Mouse (Mus musculus) limb, embryonic 15.5 days (tissue): ENCODE results near the gene Rcn3. TPM values are rescaled to one million over a fixed set of nuclear protein-coding genes. Genes with fewer than 3 reads are reported as not detected.
"Not testable (repeated sequence)": the region's sequence is repeated elsewhere in the genome, so short reads cannot be mapped to it uniquely, and the experiment has no call there.

ENCODE experiments used
- ATAC-seq: fragments of 200-750 bp; cut with Nextera tagmentation; 2 replicates; pipeline ENCODE4 v1.8.0; 2017; ENCODE audit warnings: low read depth, moderate TSS enrichment; ENCODE audit not compliant: insufficient number of reproducible peaks, low FRiP score, low TSS enrichment
- H3K27ac ChIP-seq: fragments of 300-500 bp; sonication (generic); 2 replicates; pipeline ENCODE4 v1.5.1; 2015; ENCODE audit warnings: moderate library complexity, mild to moderate bottlenecking, inconsistent platforms
- H3K27me3 ChIP-seq: fragments of 300-500 bp; sonication (generic); 2 replicates; pipeline ENCODE4 v1.6.1; 2015; ENCODE audit warnings: inconsistent platforms
- H3K36me3 ChIP-seq: fragments of 300-500 bp; sonication (generic); 2 replicates; pipeline ENCODE4 v1.6.1; 2015; ENCODE audit warnings: inconsistent platforms
- H3K4me1 ChIP-seq: fragments of 300-500 bp; sonication (generic); 2 replicates; pipeline ENCODE4 v1.6.1; 2015; ENCODE audit warnings: inconsistent platforms
- H3K4me2 ChIP-seq: fragments of 300-500 bp; sonication (generic); 2 replicates; pipeline ENCODE4 v1.6.1; 2015; ENCODE audit warnings: mild to moderate bottlenecking, inconsistent platforms
- H3K4me3 ChIP-seq: fragments of 300-500 bp; sonication (generic); 2 replicates; pipeline ENCODE4 v1.5.1; 2015; ENCODE audit warnings: mild to moderate bottlenecking, inconsistent platforms
- H3K9ac ChIP-seq: fragments of 300-500 bp; sonication (generic); 2 replicates; pipeline ENCODE4 v1.6.1; 2015; ENCODE audit warnings: inconsistent platforms
- H3K9me3 ChIP-seq: fragments of 300-500 bp; sonication (generic); 2 replicates; pipeline ENCODE4 v1.6.1; 2016; ENCODE audit warnings: inconsistent platforms
- WGBS: fragments of 180-500 bp; shearing (Covaris S2); methylation state at CpG from one replicate; pipeline ENCODE4 v1.1.7; 2015; 5-methylcytosine and 5-hydroxymethylcytosine counted together
- polyA plus RNA-seq: library from polyadenylated mRNA; unstranded; fragments of >200 nt; fragmentation: Nextera tagmentation; extraction: Ambion mirVana; gene quantifications from 2 replicates; pipeline ENCODE4 v1.2.1, GENCODE M21; 2015

Rcn3 gene
- polyA plus RNA-seq, 1 experiment from 2014 or later = 653 TPM

- Histone ChIP-seq H3K4me3 (peak overlapping the region; percentile 90), H3K4me2 (peak overlapping the region; percentile 60), H3K4me1 (peaks cover 40% of the 10 kb centered on the region), H3K9me3 (no peaks in the 10 kb centered on the region), H3K27ac (peak overlapping the region; percentile 90), H3K27me3 (no peaks in the 10 kb centered on the region), H3K9ac (no peak overlapping the region), H3K36me3 (peaks cover 26% of the 10 kb centered on the region)
- 65% methylated on average over 15 of the region's 15 CpGs for WGBS
- ATAC-seq = no peak
These were observed 37.9 kb upstream of the Rcn3 start for GRCm38 (mm10) chr7:45129776-45130512.

- peaks cover 26% of the 10 kb centered on the region for H3K36me3 ChIP-seq
- H3K27ac ChIP-seq = peak overlapping the region; percentile 90
- under 1% methylated on average over 17 of the region's 17 CpGs for WGBS
- peak overlapping the region; percentile 60 for H3K4me2 ChIP-seq
- peak overlapping the region; percentile 53 for H3K9ac ChIP-seq
- peaks cover 38% of the 10 kb centered on the region for H3K4me1 ChIP-seq
- no peak for ATAC-seq
- peak overlapping the region; percentile 90 for H3K4me3 ChIP-seq
- no peaks in the 10 kb centered on the region for H3K27me3 ChIP-seq
- no peaks in the 10 kb centered on the region for H3K9me3 ChIP-seq
These were observed 37.3 kb upstream of the Rcn3 start for GRCm38 (mm10) chr7:45129318-45129717.

- H3K4me3 ChIP-seq = peak within 1 kb of the TSS; percentile 90
- peak within 1 kb of the TSS; percentile 91 for H3K27ac ChIP-seq
- peak within 1 kb of the TSS; percentile 96 for H3K9ac ChIP-seq
- H3K4me2 ChIP-seq = peak within 1 kb of the TSS; percentile 69
- peaks cover 38% of the 10 kb centered on the region for H3K4me1 ChIP-seq
- peaks cover 26% of the 10 kb centered on the region for H3K36me3 ChIP-seq
- ATAC-seq = peak; percentile 94
- WGBS = under 1% methylated on average over 48 of the region's 48 CpGs
- no peaks in the 10 kb centered on the region for H3K9me3 ChIP-seq
- H3K27me3 ChIP-seq = no peaks in the 10 kb centered on the region
These were observed 36.7 kb upstream of the Rcn3 start, which contains the start of gene Rpl13a for GRCm38 (mm10) chr7:45128624-45129246. Rpl13a (minus strand) TSS chr7:45128761.

- WGBS = 1% methylated on average over 6 of the region's 6 CpGs
- ATAC-seq = no peak
These were observed 35.7 kb upstream of the Rcn3 start for GRCm38 (mm10) chr7:45127700-45128224.

GRCm38 (mm10) chr7:45126844-45127699, 35.1 kb upstream of the Rcn3 start:
- Histone ChIP-seq H3K4me1 (peaks cover 51% of the 10 kb centered on the region), H3K4me3 (peak overlapping the region; percentile 90), H3K9ac (peak overlapping the region; percentile 96), H3K9me3 (no peaks in the 10 kb centered on the region), H3K27ac (peak overlapping the region; percentile 91), H3K36me3 (peaks cover 37% of the 10 kb centered on the region), H3K4me2 (peak overlapping the region; percentile 69), H3K27me3 (no peaks in the 10 kb centered on the region)
- WGBS = 34% methylated on average over 21 of the region's 21 CpGs
- ATAC-seq = no peak

More at GRCm38 (mm10) chr7:45127700-45128224, 35.7 kb upstream of the Rcn3 start:
- no peaks in the 10 kb centered on the region for H3K27me3 ChIP-seq
- H3K27ac ChIP-seq = peak overlapping the region; percentile 91
- H3K4me3 ChIP-seq = peak overlapping the region; percentile 90
- no peaks in the 10 kb centered on the region for H3K9me3 ChIP-seq
- H3K4me2 ChIP-seq = peak overlapping the region; percentile 69
- H3K4me1 ChIP-seq = peaks cover 45% of the 10 kb centered on the region
- peak overlapping the region; percentile 96 for H3K9ac ChIP-seq
- peaks cover 31% of the 10 kb centered on the region for H3K36me3 ChIP-seq

DNA sequence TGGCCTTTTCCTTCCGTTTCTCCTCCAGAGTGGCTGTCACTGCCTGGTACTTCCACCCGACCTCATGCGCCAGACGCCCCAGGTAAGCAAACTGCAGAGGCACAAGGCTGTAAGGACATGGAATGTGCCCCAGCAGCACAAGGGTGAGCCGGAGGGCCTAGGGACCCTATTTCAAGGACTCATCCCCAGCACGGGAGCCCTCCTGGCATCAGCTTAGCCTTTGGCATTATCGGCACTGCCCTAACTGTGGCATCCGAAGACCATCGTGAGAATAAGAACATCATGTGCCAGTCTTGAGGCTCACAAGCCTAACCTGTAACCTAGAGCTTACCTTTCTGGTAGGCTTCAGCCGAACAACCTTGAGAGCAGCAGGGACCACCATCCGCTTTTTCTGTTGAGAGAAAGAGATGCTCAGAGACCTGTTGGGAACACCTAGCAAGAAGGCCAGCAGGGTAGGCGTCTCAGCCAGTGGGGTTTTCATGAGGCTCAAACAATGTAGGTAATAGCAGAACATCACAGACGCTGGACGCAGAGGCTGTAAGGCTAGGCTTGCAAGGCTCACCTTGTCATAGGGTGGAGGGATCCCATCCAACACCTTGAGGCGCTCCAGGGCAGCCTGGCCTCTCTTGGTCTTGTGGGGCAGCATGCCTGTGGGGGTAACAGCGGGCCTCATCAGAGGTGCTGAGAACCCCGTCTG, 34.3 kb upstream of the Rcn3 start:
- peak overlapping the region; percentile 69 for H3K4me2 ChIP-seq
- ATAC-seq = no peak
- 70% methylated on average over 17 of the region's 17 CpGs for WGBS
- peak overlapping the region; percentile 96; the same call in 1 of the 2 replicates for H3K9ac ChIP-seq
- peaks cover 59% of the 10 kb centered on the region for H3K4me1 ChIP-seq
- peaks cover 45% of the 10 kb centered on the region for H3K36me3 ChIP-seq
- H3K27me3 ChIP-seq = no peaks in the 10 kb centered on the region
- peak overlapping the region; percentile 91 for H3K27ac ChIP-seq
- no peaks in the 10 kb centered on the region for H3K9me3 ChIP-seq
- peak overlapping the region; percentile 90 for H3K4me3 ChIP-seq

DNA sequence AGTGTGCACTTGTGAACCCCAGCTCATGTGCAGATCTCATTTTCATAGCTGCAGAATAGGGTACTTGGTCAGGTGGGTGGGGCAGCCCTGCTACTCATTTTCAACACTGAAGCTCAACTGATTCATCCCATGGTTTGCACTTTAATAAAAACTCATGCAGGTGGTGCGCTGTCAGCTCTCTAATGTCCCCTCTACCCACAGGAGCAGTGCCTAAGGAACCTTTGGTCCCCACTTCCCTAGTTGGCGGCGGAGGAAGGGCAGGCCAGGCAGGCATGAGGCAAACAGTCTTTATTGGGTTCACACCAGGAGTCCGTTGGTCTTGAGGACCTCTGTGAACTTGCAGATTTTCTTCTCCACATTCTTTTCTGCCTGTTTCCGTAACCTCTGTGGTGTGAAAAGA, 33.6 kb upstream of the Rcn3 start:
- 61% methylated on average over 5 of the region's 5 CpGs for WGBS
- not testable (repeated sequence) for ATAC-seq, H3K4me3 ChIP-seq, H3K9me3 ChIP-seq, H3K9ac ChIP-seq, H3K27me3 ChIP-seq
- Histone ChIP-seq H3K27ac (peak overlapping the region; percentile 91; the same call in 1 of the 2 replicates), H3K4me2 (peak overlapping the region; percentile 20; the same call in 1 of the 2 replicates), H3K36me3 (peaks cover 51% of the 10 kb centered on the region), H3K4me1 (peaks cover 63% of the 10 kb centered on the region)

DNA sequence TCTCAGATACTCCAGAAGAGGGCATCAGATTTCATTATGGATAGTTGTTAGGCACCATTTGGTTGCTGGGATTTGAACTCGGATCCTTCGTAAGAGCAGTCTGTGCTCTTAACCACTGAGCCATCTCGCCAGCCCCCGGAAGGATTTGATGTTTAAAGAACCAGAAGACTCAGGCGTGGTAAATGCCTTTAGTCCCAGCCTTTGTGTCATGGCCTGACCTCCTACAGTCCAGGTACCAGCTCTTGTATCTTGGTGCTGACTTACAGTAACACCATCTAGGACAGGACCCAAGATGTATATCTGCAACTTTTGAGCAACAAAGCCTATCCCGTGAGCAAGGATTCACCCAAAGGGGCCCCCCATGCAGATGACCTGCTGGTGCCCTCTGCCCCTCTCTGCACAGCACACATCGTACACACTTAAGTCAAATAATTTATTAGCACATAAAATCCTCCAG, 33.2 kb upstream of the Rcn3 start:
- H3K27me3 ChIP-seq = no peaks in the 10 kb centered on the region
- H3K4me2 ChIP-seq = peak overlapping the region; percentile 38; the same call in 1 of the 2 replicates
- WGBS = 15% methylated on average over 7 of the region's 7 CpGs
- no peak overlapping the region for H3K9ac ChIP-seq
- H3K4me3 ChIP-seq = peak overlapping the region; percentile 89; the same call in 1 of the 2 replicates
- peak overlapping the region; percentile 89 for H3K27ac ChIP-seq
- no peak for ATAC-seq
- H3K36me3 ChIP-seq = peaks cover 56% of the 10 kb centered on the region
- no peaks in the 10 kb centered on the region for H3K9me3 ChIP-seq
- H3K4me1 ChIP-seq = peaks cover 63% of the 10 kb centered on the region

- peaks cover 58% of the 10 kb centered on the region for H3K4me1 ChIP-seq
- ATAC-seq = peak; percentile 83
These were observed 32.5 kb upstream of the Rcn3 start, which contains the start of gene Rps11 for GRCm38 (mm10) chr7:45124224-45125143. Rps11 (minus strand) TSS chr7:45124439.

GRCm38 (mm10) chr7:45123186-45123570, 31.2 kb upstream of the Rcn3 start:
- H3K9me3 ChIP-seq = no peaks in the 10 kb centered on the region
- H3K4me1 ChIP-seq = peaks cover 54% of the 10 kb centered on the region
- H3K36me3 ChIP-seq = peaks cover 69% of the 10 kb centered on the region
- peak overlapping the region; percentile 95 for H3K9ac ChIP-seq
- H3K27me3 ChIP-seq = no peaks in the 10 kb centered on the region
- peak overlapping the region; percentile 89 for H3K27ac ChIP-seq
- peak overlapping the region; percentile 89 for H3K4me3 ChIP-seq
- ATAC-seq = no peak
- H3K4me2 ChIP-seq = peak overlapping the region; percentile 67
- 15% methylated on average over 12 of the region's 12 CpGs for WGBS

More at GRCm38 (mm10) chr7:45124224-45125143, 32.5 kb upstream of the Rcn3 start, which contains the start of gene Rps11:
- peaks cover 63% of the 10 kb centered on the region for H3K36me3 ChIP-seq
- peak within 1 kb of the TSS; percentile 67 for H3K4me2 ChIP-seq
- peak within 1 kb of the TSS; percentile 89 for H3K4me3 ChIP-seq
- no peaks in the 10 kb centered on the region for H3K27me3 ChIP-seq
- no peaks in the 10 kb centered on the region for H3K9me3 ChIP-seq
- WGBS = under 1% methylated on average over 59 of the region's 59 CpGs
- H3K27ac ChIP-seq = peak within 1 kb of the TSS; percentile 89
- peak within 1 kb of the TSS; percentile 95 for H3K9ac ChIP-seq
